Comparison of ENCODE assay signal across 9 mouse cellular contexts in genomic region chr12:99836404-99837131, GRCm38 (mm10). TPM values are rescaled to one million over a fixed set of nuclear protein-coding genes. Genes with fewer than 3 reads are reported as not detected.
A peak's percentile ranks its signal among the peaks of the same experiment; 100 is the strongest.
DNase-seq lines count a peak whose midpoint lies in the region; ATAC-seq and TF ChIP-seq lines count a peak whose summit lies in the region.
"Had no signal": no experiment of that assay in that cellular context is flagged by ENCODE, and none has a peak within 500 bp of the region (broad histone marks: within the 10 kb centered on the region; RNA-seq: fewer than 3 reads in every experiment).

No protein-coding gene starts in this region.

- peak overlapping the region; percentile 9; the same call in 1 of the 2 replicates for H3K9ac ChIP-seq in forebrain, embryonic 14.5 days (ENCODE audit: low read length)
- no peak overlapping the region for H3K9ac ChIP-seq in limb, embryonic 14.5 days (ENCODE audit: low read depth, low read length, severe bottlenecking)
- no peak overlapping the region for H3K9ac ChIP-seq in liver, postnatal 0 days (replicated peaks)

- no peak for TF ChIP-seq CTCF in liver, postnatal 0 days (IDR thresholded peaks at IDR 0.05; ENCODE audit: low read depth)

- DNase-seq in gastrocnemius, adult 18-20 months (ENCODE audit: low spot score): peak; percentile 16
- DNase-seq in gastrocnemius, adult 8-10 months (ENCODE audit: low spot score in 2 of 2): no peak
- peak; percentile 2 for DNase-seq in c-Kit-positive CD71-positive TER-119-positive erythroid progenitor cells, embryonic 14.5 days (ENCODE audit: low spot score)
- peak; percentile 97 for DNase-seq in forebrain, embryonic 14.5 days (ENCODE audit: low spot score)
- peak; percentile 14 for DNase-seq in kidney, adult 9 months
- peak; percentile 78 for DNase-seq in limb, embryonic 14.5 days (ENCODE audit: low spot score)
- peak; percentile 52 for DNase-seq in right cerebral cortex, adult 18-20 months
- DNase-seq in liver, postnatal 0 days: no peak

- H3K4me1 ChIP-seq in forebrain, embryonic 14.5 days (ENCODE audit: control insufficient read depth, insufficient read depth, low read length): peaks cover 10% of the 10 kb centered on the region
- H3K4me1 ChIP-seq in limb, embryonic 14.5 days (ENCODE audit: control insufficient read depth, insufficient read depth, low read length): no peaks in the 10 kb centered on the region
- no peaks in the 10 kb centered on the region for H3K4me1 ChIP-seq in liver, postnatal 0 days (ENCODE audit: insufficient read depth)

- H3K4me3 ChIP-seq in forebrain, embryonic 14.5 days (ENCODE audit: low read depth, low read length): no peak overlapping the region
- no peak overlapping the region for H3K4me3 ChIP-seq in limb, embryonic 14.5 days (replicated peaks; ENCODE audit: low read length)
- H3K4me3 ChIP-seq in liver, postnatal 0 days (ENCODE audit: low read depth, low read length): no peak overlapping the region
- H3K4me3 ChIP-seq: erythroblast, embryonic 14.5 days had no signal

- TF ChIP-seq POLR2A in limb, embryonic 14.5 days (IDR thresholded peaks at IDR 0.05; ENCODE audit: borderline replicate concordance, extremely low read depth, insufficient read depth, insufficient read length): no peak

- no peak overlapping the region for H3K27ac ChIP-seq in forebrain, embryonic 14.5 days (ENCODE audit: low read depth, low read length)
- no peak overlapping the region for H3K27ac ChIP-seq in limb, embryonic 14.5 days (replicated peaks; ENCODE audit: low read depth, low read length)
- H3K27ac ChIP-seq in liver, postnatal 0 days (ENCODE audit: low read depth): no peak overlapping the region

- peak overlapping the region; percentile 37 for H3K4me2 ChIP-seq in forebrain, embryonic 14.5 days (ENCODE audit: low read length)
- H3K4me2 ChIP-seq in limb, embryonic 14.5 days (replicated peaks; ENCODE audit: low read depth, low read length, severe bottlenecking): no peak overlapping the region
- no peak overlapping the region for H3K4me2 ChIP-seq in liver, postnatal 0 days (ENCODE audit: low read depth, low read length)

- 30% methylated on average over 20 of the region's 20 CpGs for WGBS in forebrain, embryonic 14.5 days
- 66% methylated on average over 20 of the region's 20 CpGs for WGBS in limb, embryonic 14.5 days
- WGBS in liver, postnatal 0 days (ENCODE audit: insufficient replicate concordance): 77% methylated on average over 20 of the region's 20 CpGs

- H3K9me3 ChIP-seq in forebrain, embryonic 14.5 days (replicated peaks; ENCODE audit: control insufficient read depth, low read length): no peaks in the 10 kb centered on the region
- no peaks in the 10 kb centered on the region for H3K9me3 ChIP-seq in limb, embryonic 14.5 days (ENCODE audit: control insufficient read depth, low read length)
- H3K9me3 ChIP-seq in liver, postnatal 0 days (ENCODE audit: low read length): no peaks in the 10 kb centered on the region

- no peaks in the 10 kb centered on the region for H3K27me3 ChIP-seq in forebrain, embryonic 14.5 days (replicated peaks; ENCODE audit: control insufficient read depth, insufficient read depth, low read length)
- no peaks in the 10 kb centered on the region for H3K27me3 ChIP-seq in limb, embryonic 14.5 days (ENCODE audit: control insufficient read depth, insufficient read depth, low read length)
- no peaks in the 10 kb centered on the region for H3K27me3 ChIP-seq in liver, postnatal 0 days (ENCODE audit: insufficient read depth, low read length)

- H3K36me3 ChIP-seq in forebrain, embryonic 14.5 days (ENCODE audit: control insufficient read depth, insufficient read depth, low read length): no peaks in the 10 kb centered on the region
- H3K36me3 ChIP-seq in limb, embryonic 14.5 days (ENCODE audit: control insufficient read depth, insufficient read depth, low read length): no peaks in the 10 kb centered on the region
- no peaks in the 10 kb centered on the region for H3K36me3 ChIP-seq in liver, postnatal 0 days (replicated peaks; ENCODE audit: insufficient read depth, low read length)

- peak; percentile 93 for ATAC-seq in forebrain, embryonic 14.5 days
- ATAC-seq in limb, embryonic 14.5 days (ENCODE audit: low FRiP score, low read depth): peak; percentile 47; the same call in 1 of the 2 replicates
- ATAC-seq in liver, postnatal 0 days: no peak

- no peak for TF ChIP-seq EP300 in liver, postnatal 0 days (IDR thresholded peaks at IDR 0.05; ENCODE audit: low read depth)

RNA-seq across cellular contexts. Expression of gene Efcab11, which starts 47.7 kb away (rescaled TPM):
- total RNA-seq in gastrocnemius, adult 18-20 months (2021): not detected
- not detected for total RNA-seq in gastrocnemius, adult 8-10 months (2022)
- 8.4 and 12.5 TPM in 2 replicates for polyA plus RNA-seq in forebrain, embryonic 14.5 days (2014; fragmentation: Nextera tagmentation; extraction: Ambion mirVana)
- 4.9 and 6.4 TPM in 2 replicates for polyA plus RNA-seq in limb, embryonic 14.5 days (2012; rRNA removed)
- polyA plus RNA-seq in limb, embryonic 14.5 days (2014; fragmentation: Nextera tagmentation; extraction: Ambion mirVana): 8.3 and 10.6 TPM in 2 replicates
- 3.3 and 4.5 TPM in 2 replicates for polyA plus RNA-seq in liver, postnatal 0 days (2015; fragmentation: Nextera tagmentation; extraction: Ambion mirVana)

RNA-seq across cellular contexts. Expression of gene Tdp1, which starts 47.7 kb away (rescaled TPM):
- 1 to 10 TPM; 4.5 to 4.7 TPM for total RNA-seq in gastrocnemius, adult 18-20 months (2021)
- total RNA-seq in gastrocnemius, adult 8-10 months (2022): 1 to 10 TPM; 2.2 to 4.1 (median 3.2) TPM
- polyA plus RNA-seq in forebrain, embryonic 14.5 days (2014; fragmentation: Nextera tagmentation; extraction: Ambion mirVana): 78.8 and 80.6 TPM in 2 replicates
- 42.1 and 49.4 TPM in 2 replicates for polyA plus RNA-seq in limb, embryonic 14.5 days (2012; rRNA removed)
- 47.8 and 52.7 TPM in 2 replicates for polyA plus RNA-seq in limb, embryonic 14.5 days (2014; fragmentation: Nextera tagmentation; extraction: Ambion mirVana)
- polyA plus RNA-seq in liver, postnatal 0 days (2015; fragmentation: Nextera tagmentation; extraction: Ambion mirVana): 11.9 and 12.4 TPM in 2 replicates

Comparison
In these comparisons a context has a peak if more than half of its experiments do, and no peak if none do; other contexts are left out.
1. DNase-seq: peak in gastrocnemius, adult 18-20 months (single experiment), c-Kit-positive CD71-positive TER-119-positive erythroid progenitor cells, embryonic 14.5 days (single experiment), forebrain, embryonic 14.5 days (single experiment), kidney, adult 9 months (single experiment), limb, embryonic 14.5 days (single experiment) and right cerebral cortex, adult 18-20 months (single experiment); none in gastrocnemius, adult 8-10 months (0 of 2) and liver, postnatal 0 days (single experiment).